Mouse (Mus musculus) myocyte (in vitro differentiated cells): Measurements from ENCODE around the gene Gm5431. TPM values are rescaled to one million over a fixed set of nuclear protein-coding genes. Genes with fewer than 3 reads are reported as not detected.
A peak's percentile ranks its signal among the peaks of the same experiment; 100 is the strongest.
"Not testable (repeated sequence)": the region's sequence is repeated elsewhere in the genome, so short reads cannot be mapped to it uniquely, and the experiment has no call there.

Experiments used
- H3K27me3 ChIP-seq: one replicate; pipeline ENCODE4 v1.6.1; 2011; ENCODE audit not compliant: control insufficient read depth, insufficient read depth, insufficient read length
- H3K36me3 ChIP-seq: one replicate; pipeline ENCODE4 v1.6.1; 2011; ENCODE audit not compliant: control insufficient read depth, insufficient read depth
- H3K4me2 ChIP-seq: one replicate; pipeline ENCODE4 v1.6.1; 2011; ENCODE audit warnings: low read depth, control low read depth
- H3K4me3 ChIP-seq: one replicate; pipeline ENCODE4 v1.5.1; 2011; ENCODE audit warnings: mild to moderate bottlenecking, control low read depth, moderate library complexity
- H3K79me2 ChIP-seq: one replicate; pipeline ENCODE4 v1.6.1; 2011; ENCODE audit not compliant: control insufficient read depth, insufficient read depth
- H3ac ChIP-seq: one replicate; pipeline ENCODE4 v1.6.1; 2011; ENCODE audit not compliant: control insufficient read depth, insufficient read length
- CEBPB ChIP-seq: IDR thresholded peaks from 2 replicates; pipeline ENCODE4 v1.6.1; 2011; ENCODE audit warnings: mild to moderate bottlenecking, moderate library complexity; ENCODE audit not compliant: poor library complexity, insufficient read depth, severe bottlenecking
- E2F4 ChIP-seq: IDR thresholded peaks from one replicate; pipeline ENCODE4 v1.6.1; 2011; ENCODE audit warnings: mild to moderate bottlenecking, control low read depth, moderate library complexity; ENCODE audit not compliant: insufficient read depth
- MAX ChIP-seq: IDR thresholded peaks from one replicate; pipeline ENCODE4 v1.6.1; 2011; ENCODE audit warnings: low read depth, mild to moderate bottlenecking, control low read depth
- MYOD1 ChIP-seq, 3 experiments: IDR thresholded peaks; one replicate each; pipeline ENCODE4 v1.6.1; 2011; ENCODE audit warnings: control low read depth in 2 of 3, low read depth in 2 of 3, mild to moderate bottlenecking in 2 of 3, moderate library complexity in 1 of 3; ENCODE audit not compliant: insufficient read length in 2 of 3, control insufficient read depth in 1 of 3
- MYOG ChIP-seq, 3 experiments: IDR thresholded peaks; one replicate each; pipeline ENCODE4 v1.6.1; 2011; ENCODE audit warnings: control low read depth in 2 of 3, low read depth in 2 of 3, mild to moderate bottlenecking in 2 of 3; ENCODE audit not compliant: insufficient read length in 2 of 3, control insufficient read depth in 1 of 3, insufficient read depth in 1 of 3
- POLR2A ChIP-seq: IDR thresholded peaks from one replicate; pipeline ENCODE4 v1.6.1; 2011; ENCODE audit warnings: low read depth, mild to moderate bottlenecking, control low read depth, moderate library complexity; ENCODE audit not compliant: insufficient read length
- POLR2AphosphoS2 ChIP-seq: IDR thresholded peaks from one replicate; pipeline ENCODE4 v1.6.1; 2011; ENCODE audit warnings: low read depth, control low read depth; ENCODE audit not compliant: insufficient read length
- REST ChIP-seq: IDR thresholded peaks from one replicate; pipeline ENCODE4 v1.6.1; 2011; ENCODE audit warnings: mild to moderate bottlenecking, control low read depth, moderate library complexity; ENCODE audit not compliant: insufficient read depth, insufficient read length
- SRF ChIP-seq: IDR thresholded peaks from one replicate; pipeline ENCODE4 v1.6.1; 2011; ENCODE audit warnings: low read depth; ENCODE audit not compliant: control insufficient read depth, insufficient read length
- TCF12 ChIP-seq: IDR thresholded peaks from one replicate; pipeline ENCODE4 v1.6.1; 2011; ENCODE audit warnings: mild to moderate bottlenecking, control low read depth; ENCODE audit not compliant: poor library complexity, insufficient read depth, severe bottlenecking
- TCF3 ChIP-seq: IDR thresholded peaks from one replicate; pipeline ENCODE4 v1.6.1; 2011; ENCODE audit warnings: low read depth, control low read depth; ENCODE audit not compliant: insufficient read length
- USF1 ChIP-seq: IDR thresholded peaks from one replicate; pipeline ENCODE4 v1.6.1; 2011; ENCODE audit warnings: low read depth, mild to moderate bottlenecking, control low read depth, moderate library complexity
- polyA plus RNA-seq: library from polyadenylated mRNA; unstranded; fragments of >200 nt; fragmentation: generic; extraction: Trizol; gene quantifications from one replicate; pipeline ENCODE4 v1.2.1, GENCODE M21; 2012; ENCODE audit warnings: missing spikeins

The Gm5431 gene
- polyA plus RNA-seq, 1 experiment, result not detected

DNA sequence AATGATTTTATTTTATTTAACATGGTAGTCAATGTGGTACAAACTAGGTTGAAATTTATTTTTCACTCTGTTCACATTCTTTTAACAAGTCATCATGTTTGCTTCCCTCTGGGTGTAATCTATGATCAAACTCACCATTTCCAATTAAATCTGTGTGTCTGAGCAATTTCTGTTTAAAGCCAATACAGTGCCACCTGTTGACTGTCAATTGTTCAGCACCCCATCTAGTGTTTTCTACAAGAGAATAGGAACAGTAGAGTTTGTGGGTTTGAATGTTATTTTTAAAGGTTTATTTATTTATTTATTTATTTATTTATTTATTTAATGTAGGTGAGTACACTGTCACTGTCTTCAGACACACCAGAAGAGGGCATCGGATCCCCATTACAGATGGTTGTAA lies 25.3 kb downstream of the Gm5431 start:
- no peaks in the 10 kb centered on the region for H3K79me2 ChIP-seq
- H3ac ChIP-seq, result no peak overlapping the region
- no peaks in the 10 kb centered on the region for H3K36me3 ChIP-seq
- no peaks in the 10 kb centered on the region for H3K27me3 ChIP-seq
- H3K4me3 ChIP-seq, result no peak overlapping the region
- H3K4me2 ChIP-seq, result no peak overlapping the region
- TF ChIP-seq SRF, result no peak
- no peak for TF ChIP-seq MAX
- no peak for TF ChIP-seq USF1
- no peak for TF ChIP-seq POLR2AphosphoS2
- no peak for TF ChIP-seq MYOG (IDR thresholded peaks at IDR 0.05; ENCODE audit: control insufficient read depth in 1 of 3, insufficient read depth in 1 of 3, insufficient read length in 2 of 3, low read depth in 2 of 3)
- no peak for TF ChIP-seq CEBPB
- no peak for TF ChIP-seq POLR2A
- TF ChIP-seq TCF12, result no peak
- no peak for TF ChIP-seq TCF3
- no peak for TF ChIP-seq MYOD1 (IDR thresholded peaks at IDR 0.05; ENCODE audit: control insufficient read depth in 1 of 3, insufficient read length in 2 of 3, low read depth in 2 of 3)
- TF ChIP-seq REST, result no peak
- TF ChIP-seq E2F4, result no peak

GRCm38 (mm10) chr11:48875343-48875837 lies 26.6 kb downstream of the Gm5431 start:
- H3K79me2 ChIP-seq, H3K4me3 ChIP-seq, H3K4me2 ChIP-seq, H3K27me3 ChIP-seq, H3ac ChIP-seq, H3K36me3 ChIP-seq: not testable (repeated sequence)

DNA sequence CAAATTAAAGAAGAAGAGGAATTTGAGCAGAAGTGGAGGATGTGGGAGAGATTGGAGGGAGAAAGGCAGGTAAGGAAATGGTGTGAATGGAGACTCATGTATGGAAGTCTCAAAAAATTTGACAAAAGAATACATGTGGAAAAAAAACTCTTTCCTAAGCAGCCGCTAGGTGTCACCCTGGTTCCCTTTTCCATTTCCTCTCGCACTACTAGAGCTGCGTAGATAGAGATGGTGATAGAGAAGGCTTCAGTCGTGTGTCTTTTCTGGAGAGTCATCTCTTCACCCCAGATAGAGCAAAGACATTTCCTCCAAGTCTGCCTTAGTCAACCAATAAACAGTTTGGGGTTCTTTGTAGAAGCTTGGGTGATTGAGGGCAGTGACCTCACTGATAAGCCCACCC lies 27.5 kb downstream of the Gm5431 start:
- Histone ChIP-seq H3ac (no peak overlapping the region), H3K4me3 (no peak overlapping the region), H3K36me3 (no peaks in the 10 kb centered on the region), H3K79me2 (peaks cover 9% of the 10 kb centered on the region), H3K4me2 (peak overlapping the region; percentile 98), H3K27me3 (no peaks in the 10 kb centered on the region)
- no peak for TF ChIP-seq POLR2AphosphoS2
- no peak for TF ChIP-seq MYOG (IDR thresholded peaks at IDR 0.05; ENCODE audit: control insufficient read depth in 1 of 3, insufficient read depth in 1 of 3, insufficient read length in 2 of 3, low read depth in 2 of 3)
- TF ChIP-seq MAX, result no peak
- TF ChIP-seq REST, result no peak
- TF ChIP-seq USF1, result no peak
- no peak for TF ChIP-seq E2F4
- TF ChIP-seq TCF12, result no peak
- no peak for TF ChIP-seq POLR2A
- no peak for TF ChIP-seq CEBPB
- no peak for TF ChIP-seq SRF
- TF ChIP-seq TCF3, result no peak
- TF ChIP-seq MYOD1 (IDR thresholded peaks at IDR 0.05; ENCODE audit: control insufficient read depth in 1 of 3, insufficient read length in 2 of 3, low read depth in 2 of 3), result no peak

DNA sequence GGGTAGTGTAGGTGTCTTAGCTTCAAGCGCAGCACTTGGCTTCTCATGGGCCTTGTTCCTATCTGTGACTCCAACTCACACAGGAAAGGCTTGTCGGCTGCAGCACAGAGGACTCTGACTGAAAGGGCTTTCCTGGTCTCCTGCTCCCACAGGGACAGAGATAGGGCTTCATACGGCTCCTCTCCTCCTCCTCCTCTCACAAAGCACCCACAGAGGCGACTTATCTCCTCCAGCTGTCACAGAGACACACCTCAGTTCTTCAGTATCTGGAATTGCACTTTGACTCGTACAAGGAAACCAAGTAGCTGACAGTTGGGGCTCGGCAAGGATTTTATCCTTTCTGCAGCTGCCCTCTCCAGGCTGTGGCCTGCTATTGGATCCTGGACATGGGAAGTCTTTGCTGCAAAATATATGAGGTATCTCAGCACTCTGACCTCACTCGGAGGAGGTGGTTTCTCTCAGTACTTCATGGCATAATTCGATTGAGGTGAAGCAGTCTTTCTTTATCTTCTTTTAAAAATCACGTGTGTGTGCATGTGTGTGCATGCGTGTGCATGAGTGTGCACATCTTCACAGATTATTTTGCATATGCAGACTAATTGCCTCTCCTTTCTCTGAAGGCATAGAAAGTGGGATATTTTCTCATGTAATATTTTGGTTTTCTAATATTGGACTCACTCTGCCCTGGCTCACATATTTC lies 28.3 kb downstream of the Gm5431 start:
- Histone ChIP-seq H3K36me3 (no peaks in the 10 kb centered on the region), H3ac (no peak overlapping the region), H3K4me2 (peak overlapping the region; percentile 98), H3K4me3 (no peak overlapping the region), H3K79me2 (peaks cover 16% of the 10 kb centered on the region), H3K27me3 (no peaks in the 10 kb centered on the region)
- TF ChIP-seq E2F4 (no peak), POLR2A (no peak), MYOD1 (IDR thresholded peaks at IDR 0.05; ENCODE audit: control insufficient read depth in 1 of 3, insufficient read length in 2 of 3, low read depth in 2 of 3) (peak in 1 of 3 experiments; percentile 28), REST (no peak), MYOG (IDR thresholded peaks at IDR 0.05; ENCODE audit: control insufficient read depth in 1 of 3, insufficient read depth in 1 of 3, insufficient read length in 2 of 3, low read depth in 2 of 3) (peak in 1 of 3 experiments; percentile 31)

DNA sequence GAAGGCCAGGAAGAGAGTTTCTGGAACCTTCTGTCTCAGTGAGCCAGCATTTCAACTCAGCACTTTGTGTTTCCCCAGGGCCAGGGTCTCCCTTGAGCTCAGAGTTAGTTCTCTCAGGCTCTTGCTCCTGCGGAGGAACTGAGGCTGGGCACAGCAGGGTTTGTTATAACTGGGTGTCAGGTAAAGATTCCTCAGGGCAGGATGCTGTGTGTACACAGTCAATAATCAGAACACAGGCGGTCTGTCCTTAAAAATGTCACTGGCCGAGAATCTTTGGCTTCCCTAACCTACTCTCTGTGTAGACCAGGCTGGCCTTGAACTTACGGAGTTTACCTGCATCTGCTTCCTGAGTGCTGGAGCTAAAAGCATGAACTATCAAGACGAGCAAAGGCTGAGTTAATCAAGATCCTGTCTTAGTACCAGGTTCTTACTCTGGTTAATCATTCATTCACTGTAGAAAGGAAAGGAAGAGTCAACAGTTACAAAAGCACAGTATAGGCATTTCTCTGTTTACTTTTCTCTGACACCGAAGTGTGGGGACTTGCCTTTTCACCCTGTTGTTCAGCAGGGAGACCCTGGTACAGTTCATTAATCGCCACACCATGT lies 29.2 kb downstream of the Gm5431 start:
- no peak overlapping the region for H3ac ChIP-seq
- peak overlapping the region; percentile 72 for H3K4me3 ChIP-seq
- TF ChIP-seq MAX (no peak), POLR2AphosphoS2 (no peak), E2F4 (no peak), CEBPB (no peak), REST (no peak), POLR2A (no peak), TCF12 (no peak), MYOD1 (IDR thresholded peaks at IDR 0.05; ENCODE audit: control insufficient read depth in 1 of 3, insufficient read length in 2 of 3, low read depth in 2 of 3) (no peak), TCF3 (no peak)
- H3K79me2 ChIP-seq, result peaks cover 21% of the 10 kb centered on the region
- H3K36me3 ChIP-seq, result no peaks in the 10 kb centered on the region
- H3K27me3 ChIP-seq, result no peaks in the 10 kb centered on the region
- peak overlapping the region; percentile 98 for H3K4me2 ChIP-seq
